Mouse (Mus musculus): Measurements from ENCODE around the gene Cltc. TPM values are rescaled to one million over a fixed set of nuclear protein-coding genes. Genes with fewer than 3 reads are reported as not detected.

Gene Cltc
- total and polyA plus RNA-seq, 3 experiments, result 63.2 to 147 (median 143) TPM

DNA sequence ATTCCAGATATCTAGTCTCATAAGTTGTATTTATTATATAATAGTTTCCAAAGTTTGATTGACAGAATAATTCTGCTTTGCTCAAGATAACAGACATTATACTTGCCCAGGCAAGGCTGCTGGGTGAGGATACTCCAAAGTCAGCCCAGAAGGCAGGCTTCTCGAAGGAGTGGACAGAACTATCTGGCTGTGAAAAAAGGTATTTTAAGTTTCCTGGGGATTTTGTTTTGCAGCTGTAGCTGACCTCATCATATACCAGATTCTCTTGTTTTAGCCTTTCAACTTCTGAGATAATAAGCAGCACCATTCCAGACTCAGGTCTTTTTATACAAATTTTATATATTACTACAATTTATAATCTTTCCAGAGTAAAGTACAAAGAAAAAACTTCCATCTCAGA is 107.8 kb downstream of the Cltc start:
- Histone ChIP-seq H3K27me3 (ENCODE audit: control insufficient read depth, insufficient read depth, low read length) (no peaks in the 10 kb centered on the region), H3K4me3 (no peak overlapping the region), H3K4me1 (ENCODE audit: control insufficient read depth, insufficient read depth, low read length) (no peaks in the 10 kb centered on the region; the same call in 1 of the 2 replicates), H3K9ac (ENCODE audit: low read depth, low read length) (no peak overlapping the region), H3K27ac (no peak overlapping the region), H3K79me2 (replicated peaks; ENCODE audit: control insufficient read depth, insufficient read depth, low read length) (no peaks in the 10 kb centered on the region), H3K36me3 (ENCODE audit: control insufficient read depth, insufficient read depth, low read length) (peaks cover 2% of the 10 kb centered on the region)
- intact Hi-C loops (cut with DNase I), result no loop called here
- WGBS, result 61% methylated on average over 1 of the region's 1 CpGs
- no peak for DNase-seq
- TF ChIP-seq CTCF (IDR thresholded peaks at IDR 0.05) (no peak), EP300 (IDR thresholded peaks at IDR 0.05; ENCODE audit: insufficient read depth, low read depth, low read length) (no peak), POLR2A (IDR thresholded peaks at IDR 0.05; ENCODE audit: insufficient read depth, low read depth, low read length) (no peak)

DNA sequence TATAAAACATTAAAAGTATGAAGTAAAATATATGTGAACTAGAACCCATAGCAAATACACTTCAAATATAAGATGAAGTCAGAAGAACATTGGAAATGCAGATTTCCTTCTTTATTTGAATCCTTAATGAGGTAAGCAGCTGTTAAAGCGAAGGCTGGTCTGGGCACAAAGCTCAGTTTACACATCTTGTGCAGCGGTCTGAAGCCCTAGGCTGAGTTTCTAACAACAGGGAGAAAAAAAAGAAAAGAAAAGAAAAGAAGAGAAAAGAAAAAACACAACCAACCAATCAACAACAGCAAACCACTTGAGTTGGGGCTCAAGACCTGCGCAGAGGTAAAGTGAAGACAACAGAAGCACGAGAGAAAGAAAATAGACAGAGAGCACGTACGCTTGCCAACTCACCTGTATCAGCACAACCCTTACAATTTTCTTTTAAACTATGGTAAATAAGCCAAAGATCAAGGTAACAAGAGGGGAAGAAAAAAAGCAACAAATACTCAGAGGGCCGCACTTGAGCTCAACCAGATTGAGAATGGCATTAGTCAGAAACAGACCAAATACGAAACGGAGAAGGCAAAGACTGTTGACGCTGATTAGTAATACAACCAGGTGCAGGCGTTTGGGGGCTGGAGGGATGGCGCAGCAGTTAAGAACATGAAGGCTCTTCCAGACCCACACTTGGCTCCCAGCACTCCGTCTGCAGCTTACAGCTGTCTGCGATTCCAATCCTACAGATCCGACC is 109.5 kb downstream of the Cltc start:
- Histone ChIP-seq H3K27ac (no peak overlapping the region), H3K9ac (ENCODE audit: low read depth, low read length) (no peak overlapping the region), H3K79me2 (replicated peaks; ENCODE audit: control insufficient read depth, insufficient read depth, low read length) (no peaks in the 10 kb centered on the region), H3K36me3 (ENCODE audit: control insufficient read depth, insufficient read depth, low read length) (no peaks in the 10 kb centered on the region; the same call in 1 of the 2 replicates), H3K27me3 (ENCODE audit: control insufficient read depth, insufficient read depth, low read length) (no peaks in the 10 kb centered on the region), H3K4me1 (ENCODE audit: control insufficient read depth, insufficient read depth, low read length) (no peaks in the 10 kb centered on the region; the same call in 1 of the 2 replicates), H3K4me3 (no peak overlapping the region)
- no peak for TF ChIP-seq POLR2A (IDR thresholded peaks at IDR 0.05; ENCODE audit: insufficient read depth, low read depth, low read length)
- TF ChIP-seq CTCF (IDR thresholded peaks at IDR 0.05), result no peak
- no peak for TF ChIP-seq EP300 (IDR thresholded peaks at IDR 0.05; ENCODE audit: insufficient read depth, low read depth, low read length)
- intact Hi-C loops (cut with DNase I), result no loop called here
- no peak for DNase-seq
- 92% methylated on average over 15 of the region's 15 CpGs for WGBS

DNA sequence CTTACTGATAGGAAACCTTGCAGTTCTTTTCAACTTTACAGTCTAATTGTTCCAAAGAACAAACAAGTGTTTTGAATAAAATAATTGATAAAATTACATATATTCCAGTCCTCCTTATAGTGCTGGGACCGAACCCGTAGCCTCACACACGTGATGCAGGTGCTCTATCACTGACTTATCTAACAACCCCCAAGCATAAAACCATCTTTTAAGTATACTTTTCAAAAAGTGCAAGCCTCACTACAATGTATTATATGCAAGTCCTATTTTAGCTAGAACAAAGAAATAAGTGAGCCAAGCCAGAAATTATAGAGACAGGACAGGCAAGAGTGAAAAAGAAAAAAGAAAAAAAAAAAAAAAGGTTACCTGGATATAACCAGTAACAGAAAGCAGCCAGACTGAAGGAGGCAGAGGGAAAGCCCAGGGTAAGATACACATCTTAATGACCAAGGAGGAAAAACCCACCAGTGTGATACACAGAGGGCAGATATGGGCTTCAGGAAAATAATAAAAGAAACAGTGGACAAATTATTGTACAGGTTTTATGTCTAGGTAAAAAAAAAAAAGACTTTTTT is 110.4 kb downstream of the Cltc start:
- Histone ChIP-seq H3K27ac (no peak overlapping the region), H3K79me2 (replicated peaks; ENCODE audit: control insufficient read depth, insufficient read depth, low read length) (no peaks in the 10 kb centered on the region), H3K4me3 (no peak overlapping the region), H3K27me3 (ENCODE audit: control insufficient read depth, insufficient read depth, low read length) (no peaks in the 10 kb centered on the region), H3K4me1 (ENCODE audit: control insufficient read depth, insufficient read depth, low read length) (no peaks in the 10 kb centered on the region; the same call in none of the 2 replicates), H3K36me3 (ENCODE audit: control insufficient read depth, insufficient read depth, low read length) (no peaks in the 10 kb centered on the region; the same call in 1 of the 2 replicates), H3K9ac (ENCODE audit: low read depth, low read length) (no peak overlapping the region)
- intact Hi-C loops (cut with DNase I), result no loop called here
- 83% methylated on average over 3 of the region's 3 CpGs for WGBS
- TF ChIP-seq CTCF (IDR thresholded peaks at IDR 0.05) (no peak), POLR2A (IDR thresholded peaks at IDR 0.05; ENCODE audit: insufficient read depth, low read depth, low read length) (no peak), EP300 (IDR thresholded peaks at IDR 0.05; ENCODE audit: insufficient read depth, low read depth, low read length) (no peak)
- no peak for DNase-seq

DNA sequence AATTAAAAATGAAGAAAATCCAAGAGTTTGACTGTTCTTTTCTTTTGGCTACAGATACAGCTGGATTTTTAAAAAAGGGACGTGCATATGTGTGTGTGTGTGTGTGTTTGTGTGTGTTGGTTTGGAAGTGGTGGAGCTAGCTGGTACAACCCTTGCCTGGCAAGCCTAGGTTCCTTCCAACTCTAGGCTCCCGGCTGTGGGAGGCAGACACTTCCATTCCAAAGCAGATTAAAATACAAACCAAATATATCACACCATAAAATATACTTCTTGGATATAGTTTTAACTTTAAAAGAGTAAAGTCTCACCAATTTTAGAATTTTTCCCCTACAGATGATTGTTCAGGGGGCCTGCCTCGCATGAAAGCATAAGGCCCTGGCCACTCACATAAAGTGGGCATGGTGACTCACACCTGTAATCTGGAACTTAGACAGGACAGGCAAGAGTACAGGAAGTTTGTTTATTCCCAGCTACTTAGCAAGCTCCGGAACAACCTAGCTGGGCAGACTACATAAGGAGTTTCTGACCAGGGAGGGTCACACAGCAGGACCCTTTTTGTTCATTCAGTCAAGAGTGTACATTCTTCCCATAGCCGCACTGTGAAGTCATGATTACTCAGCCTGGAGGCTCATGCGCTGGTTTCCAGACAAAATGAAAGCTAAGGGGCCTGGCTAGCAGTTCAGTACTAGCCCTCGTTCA is 111.1 kb downstream of the Cltc start:
- Histone ChIP-seq H3K27me3 (ENCODE audit: control insufficient read depth, insufficient read depth, low read length) (no peaks in the 10 kb centered on the region), H3K36me3 (ENCODE audit: control insufficient read depth, insufficient read depth, low read length) (no peaks in the 10 kb centered on the region; the same call in 1 of the 2 replicates), H3K79me2 (replicated peaks; ENCODE audit: control insufficient read depth, insufficient read depth, low read length) (no peaks in the 10 kb centered on the region), H3K4me1 (ENCODE audit: control insufficient read depth, insufficient read depth, low read length) (no peaks in the 10 kb centered on the region; the same call in none of the 2 replicates), H3K9ac (ENCODE audit: low read depth, low read length) (no peak overlapping the region), H3K4me3 (no peak overlapping the region), H3K27ac (no peak overlapping the region)
- intact Hi-C loops (cut with DNase I), result no loop called here
- DNase-seq, result no peak
- no peak for TF ChIP-seq EP300 (IDR thresholded peaks at IDR 0.05; ENCODE audit: insufficient read depth, low read depth, low read length)
- TF ChIP-seq POLR2A (IDR thresholded peaks at IDR 0.05; ENCODE audit: insufficient read depth, low read depth, low read length), result no peak
- TF ChIP-seq CTCF (IDR thresholded peaks at IDR 0.05), result no peak
- 39% methylated on average over 7 of the region's 7 CpGs for WGBS

DNA sequence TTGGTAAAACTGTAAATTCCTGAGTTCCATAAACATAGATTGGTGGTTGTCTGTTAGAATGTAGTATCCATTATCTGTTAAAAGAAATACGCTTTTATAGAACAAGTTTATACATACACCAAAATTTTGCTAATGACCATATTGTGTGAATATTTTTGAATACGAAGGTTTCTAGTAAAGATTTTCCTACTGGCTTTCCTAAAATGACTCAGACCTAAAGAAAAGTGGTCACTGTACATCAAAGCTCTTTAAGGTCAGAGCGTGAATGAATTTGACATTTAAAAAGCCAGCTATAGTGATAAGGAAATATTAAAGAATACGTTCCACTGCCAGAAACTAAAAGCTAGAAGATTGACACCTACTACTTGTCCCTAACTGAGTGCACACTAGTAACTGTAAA is 112.8 kb downstream of the Cltc start:
- no peak for DNase-seq
- H3K36me3 ChIP-seq (ENCODE audit: control insufficient read depth, insufficient read depth, low read length), result no peaks in the 10 kb centered on the region; the same call in 1 of the 2 replicates
- TF ChIP-seq POLR2A (IDR thresholded peaks at IDR 0.05; ENCODE audit: insufficient read depth, low read depth, low read length) (no peak), CTCF (IDR thresholded peaks at IDR 0.05) (no peak), EP300 (IDR thresholded peaks at IDR 0.05; ENCODE audit: insufficient read depth, low read depth, low read length) (no peak)
- no peaks in the 10 kb centered on the region; the same call in none of the 2 replicates for H3K4me1 ChIP-seq (ENCODE audit: control insufficient read depth, insufficient read depth, low read length)
- intact Hi-C loops (cut with DNase I), result no loop called here
- H3K9ac ChIP-seq (ENCODE audit: low read depth, low read length), result no peak overlapping the region
- no peaks in the 10 kb centered on the region for H3K79me2 ChIP-seq (replicated peaks; ENCODE audit: control insufficient read depth, insufficient read depth, low read length)
- no peaks in the 10 kb centered on the region for H3K27me3 ChIP-seq (ENCODE audit: control insufficient read depth, insufficient read depth, low read length)
- H3K27ac ChIP-seq, result no peak overlapping the region
- H3K4me3 ChIP-seq, result no peak overlapping the region
- 90% methylated on average over 4 of the region's 4 CpGs for WGBS

Other genes with a start within 250 kb of the Cltc start
- gene Rps6kb1, start 212.8 kb downstream of the Cltc start, total RNA-seq (2021), result 10 to 100 TPM; 18.3 to 22.4 TPM
- 6.4 and 8.1 TPM in 2 replicates for gene Rps6kb1, start 212.8 kb downstream of the Cltc start, polyA plus RNA-seq (2012; rRNA removed)
- 1 to 10 TPM; 5.7 to 6.2 TPM for gene Tubd1, start 212.6 kb downstream of the Cltc start, total RNA-seq (2021)
- gene Tubd1, start 212.6 kb downstream of the Cltc start, polyA plus RNA-seq (2012; rRNA removed), result 4.7 and 8.3 TPM in 2 replicates
- 10 to 100 TPM; 58.2 to 66.9 TPM for gene Vmp1, start 73.7 kb downstream of the Cltc start, total RNA-seq (2021)
- gene Vmp1, start 73.7 kb downstream of the Cltc start, polyA plus RNA-seq (2012; rRNA removed), result 34.0 and 59.2 TPM in 2 replicates
- 1 to 10 TPM; 5.9 to 6.4 TPM for gene Ptrh2, start 73.6 kb downstream of the Cltc start, total RNA-seq (2021)
- gene Ptrh2, start 73.6 kb downstream of the Cltc start, polyA plus RNA-seq (2012; rRNA removed), result 3.7 and 5.2 TPM in 2 replicates
- gene Dhx40, start 50.2 kb upstream of the Cltc start, total RNA-seq (2021), result 10 to 100 TPM; 13.8 to 18.1 TPM
- 3.6 and 6.0 TPM in 2 replicates for gene Dhx40, start 50.2 kb upstream of the Cltc start, polyA plus RNA-seq (2012; rRNA removed)
- 10 to 100 TPM; 11.6 to 26.3 TPM for gene Ypel2, start 236.1 kb upstream of the Cltc start, total RNA-seq (2021)
- 7.9 and 12.2 TPM in 2 replicates for gene Ypel2, start 236.1 kb upstream of the Cltc start, polyA plus RNA-seq (2012; rRNA removed)

Data from heart, adult 2 months (tissue).